Mouse (Mus musculus): ENCODE measurements around the gene Cd300lf.

- no peak for TF ChIP-seq CTCF (IDR thresholded peaks at IDR 0.05; ENCODE audit: low read depth)
- TF ChIP-seq EP300 (IDR thresholded peaks at IDR 0.05; ENCODE audit: low read depth), result no peak
Measured at GRCm38 (mm10) chr11:115150741-115151254, 17.0 kb upstream of the Cd300lf start.
